Mouse (Mus musculus) right cerebral cortex, postnatal 4 days (tissue): ENCODE data around the gene Dlgap1.
A peak's percentile ranks its signal among the peaks of the same experiment; 100 is the strongest.

Experiments used
- DNase-seq: peaks from one replicate; pipeline ENCODE4 v3.0.0-alpha.2; 2022

Gene Dlgap1

GRCm38 (mm10) chr17:70633181-70633944, 664.5 kb downstream of the Dlgap1 start:
- peak; percentile 88 for DNase-seq

- no peak for DNase-seq
These were observed 674.3 kb downstream of the Dlgap1 start for GRCm38 (mm10) chr17:70643211-70643610.

- no peak for DNase-seq
These were observed 677.8 kb downstream of the Dlgap1 start for GRCm38 (mm10) chr17:70646641-70647040.

GRCm38 (mm10) chr17:70661382-70661781, 692.5 kb downstream of the Dlgap1 start:
- DNase-seq = no peak

- no peak for DNase-seq
These were observed 695.1 kb downstream of the Dlgap1 start for GRCm38 (mm10) chr17:70663992-70664391.

GRCm38 (mm10) chr17:70664484-70665040, 695.7 kb downstream of the Dlgap1 start:
- DNase-seq = no peak

- DNase-seq = no peak
These were observed 705.1 kb downstream of the Dlgap1 start for GRCm38 (mm10) chr17:70673985-70674384.

GRCm38 (mm10) chr17:70676522-70676921, 707.6 kb downstream of the Dlgap1 start:
- no peak for DNase-seq

- DNase-seq = peak; percentile 89
These were observed 714.8 kb downstream of the Dlgap1 start for GRCm38 (mm10) chr17:70683561-70684167.

GRCm38 (mm10) chr17:70690174-70690573, 721.3 kb downstream of the Dlgap1 start:
- no peak for DNase-seq

GRCm38 (mm10) chr17:70690598-70690997, 721.7 kb downstream of the Dlgap1 start:
- DNase-seq = no peak

- DNase-seq = peak; percentile 81
These were observed 738.3 kb downstream of the Dlgap1 start for GRCm38 (mm10) chr17:70706976-70707818.

GRCm38 (mm10) chr17:70707819-70708140, 738.9 kb downstream of the Dlgap1 start:
- DNase-seq = no peak

- DNase-seq = no peak
These were observed 740.7 kb downstream of the Dlgap1 start for GRCm38 (mm10) chr17:70709545-70709944.

- DNase-seq = no peak
These were observed 744.6 kb downstream of the Dlgap1 start for GRCm38 (mm10) chr17:70713470-70713869.

- no peak for DNase-seq
These were observed 750.9 kb downstream of the Dlgap1 start for GRCm38 (mm10) chr17:70719684-70720324.

GRCm38 (mm10) chr17:70720766-70721165, 751.9 kb downstream of the Dlgap1 start:
- DNase-seq = no peak

GRCm38 (mm10) chr17:70722146-70722545, 753.3 kb downstream of the Dlgap1 start:
- no peak for DNase-seq

GRCm38 (mm10) chr17:70728719-70729281, 759.9 kb downstream of the Dlgap1 start:
- peak; percentile 25 for DNase-seq

- DNase-seq = no peak
These were observed 765.9 kb downstream of the Dlgap1 start for GRCm38 (mm10) chr17:70734728-70735127.

GRCm38 (mm10) chr17:70735396-70735795, 766.5 kb downstream of the Dlgap1 start:
- DNase-seq = no peak

GRCm38 (mm10) chr17:70737424-70737823, 768.6 kb downstream of the Dlgap1 start:
- DNase-seq = no peak
